Mouse (Mus musculus) neutrophil, adult 5-6 weeks (primary cell): Measurements from ENCODE around the gene Rheb. TPM values are rescaled to one million over a fixed set of nuclear protein-coding genes. Genes with fewer than 3 reads are reported as not detected.

ENCODE experiments used
- total RNA-seq: library from RNA; stranded (forward); fragments of 200-1000 nt; gene quantifications from 2 replicates; pipeline ENCODE4 v1.2.3, GENCODE M21; 2017

Gene Rheb
- total RNA-seq, 1 experiment from 2014 or later = 48.2 TPM

Other genes with a start within 250 kb of the Rheb start
- gene Smarcd3, start 218.2 kb downstream of the Rheb start, total RNA-seq = 0.25 and 1.0 TPM in 2 replicates
- gene Nub1, start 157.1 kb downstream of the Rheb start, total RNA-seq = 95.3 and 96.3 TPM in 2 replicates
- gene Wdr86, start 111.9 kb downstream of the Rheb start, total RNA-seq = 0.12 TPM in 1 of 2 replicates, not detected in the other
- gene Crygn, start 84.6 kb downstream of the Rheb start, total RNA-seq = 5.3 TPM in 1 of 2 replicates, not detected in the other